Mouse (Mus musculus) heart, postnatal 10 days (tissue): Measurements from ENCODE around the gene Pyroxd2. TPM values are rescaled to one million over a fixed set of nuclear protein-coding genes. Genes with fewer than 3 reads are reported as not detected.

Experiments used
- DNase-seq, 2 experiments: peaks; one replicate each; pipeline ENCODE4 v3.0.0; 2021
- intact Hi-C: fragments of 180-260 bp; cut with DNase I; formaldehyde crosslinking; loops from one replicate; pipeline ENCODE4 v1.15.1; 2025
- total RNA-seq, 2 experiments: library from RNA; stranded (reverse); gene quantifications; 2 replicates each; pipeline ENCODE4 v1.2.3; 2021

The Pyroxd2 gene
- total RNA-seq, 2 experiments from 2014 or later = 7.3 to 7.5 TPM

- DNase-seq = no peak
- intact Hi-C loops = loop anchor here (5.0 kb wide), 1 partner anchor 429 kb away; no protein-coding TSS in a partner anchor
These were observed 5.9 kb downstream of the Pyroxd2 start for GRCm38 (mm10) chr19:42746702-42747101.

- intact Hi-C loops = loop anchor here (2.0 to 5.0 kb wide), 2 partner anchors 85 to 429 kb away; no protein-coding TSS in a partner anchor
- DNase-seq = no peak
These were observed 6.7 kb downstream of the Pyroxd2 start for GRCm38 (mm10) chr19:42745869-42746224.

- DNase-seq = no peak
- intact Hi-C loops = loop anchor here (2.0 to 5.0 kb wide), 2 partner anchors 84 to 428 kb away; no protein-coding TSS in a partner anchor
These were observed 7.3 kb downstream of the Pyroxd2 start for GRCm38 (mm10) chr19:42745084-42745868.

DNA sequence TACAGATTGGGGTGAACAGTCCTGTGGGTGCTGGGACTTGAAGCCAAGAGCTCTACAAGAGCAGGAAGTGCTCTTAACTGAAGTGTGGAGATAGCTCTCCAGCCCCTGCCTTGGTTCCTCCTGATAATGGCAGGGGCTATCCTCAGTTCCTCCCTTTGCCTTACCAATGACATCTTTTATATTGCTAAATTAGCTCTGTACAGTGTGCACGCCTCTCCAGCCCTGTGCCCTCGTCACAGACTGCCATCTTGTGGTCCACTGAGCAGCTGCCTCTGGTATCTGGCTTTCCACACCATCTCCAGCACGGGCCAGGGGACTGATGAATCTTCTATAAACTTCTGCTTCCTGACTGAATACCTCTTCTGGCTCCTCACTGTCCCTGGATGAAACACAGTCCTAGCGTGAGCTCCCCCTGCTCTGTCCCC is 8.4 kb downstream of the Pyroxd2 start:
- peak; percentile 76 to 80 for DNase-seq
- intact Hi-C loops = loop anchor here (1.0 to 5.0 kb wide), 3 partner anchors 83 to 227 kb away; partner anchors contain the start of gene R3hcc1l

DNA sequence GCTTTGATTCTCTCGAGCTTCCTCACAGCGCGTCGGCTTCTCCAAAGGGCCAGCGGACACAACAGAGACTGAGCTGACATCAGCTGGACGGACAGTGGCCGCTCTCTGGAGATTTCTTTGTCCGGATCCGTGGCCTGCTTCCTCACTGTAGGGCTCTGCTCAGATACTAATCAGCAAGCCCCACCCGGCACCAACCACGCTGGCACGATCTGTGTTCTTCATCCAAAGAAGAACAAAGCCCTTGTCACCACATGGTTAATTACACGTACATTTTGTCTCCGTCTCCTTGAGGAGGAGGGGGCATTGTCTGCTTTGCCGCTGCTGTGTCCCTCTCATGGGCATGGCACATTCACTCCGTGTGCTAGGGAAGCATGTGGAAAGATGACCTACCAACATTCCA is 9.3 kb downstream of the Pyroxd2 start:
- no peak for DNase-seq
- intact Hi-C loops = loop anchor here (5.0 kb wide), 1 partner anchor 226 kb away; the partner anchor contains the start of gene R3hcc1l

- peak in 1 of 2 experiments; percentile 33 for DNase-seq
- intact Hi-C loops = loop anchor here (5.0 kb wide), 1 partner anchor 225 kb away; the partner anchor contains the start of gene R3hcc1l
These were observed 10.7 kb downstream of the Pyroxd2 start for GRCm38 (mm10) chr19:42741884-42742283.

DNA sequence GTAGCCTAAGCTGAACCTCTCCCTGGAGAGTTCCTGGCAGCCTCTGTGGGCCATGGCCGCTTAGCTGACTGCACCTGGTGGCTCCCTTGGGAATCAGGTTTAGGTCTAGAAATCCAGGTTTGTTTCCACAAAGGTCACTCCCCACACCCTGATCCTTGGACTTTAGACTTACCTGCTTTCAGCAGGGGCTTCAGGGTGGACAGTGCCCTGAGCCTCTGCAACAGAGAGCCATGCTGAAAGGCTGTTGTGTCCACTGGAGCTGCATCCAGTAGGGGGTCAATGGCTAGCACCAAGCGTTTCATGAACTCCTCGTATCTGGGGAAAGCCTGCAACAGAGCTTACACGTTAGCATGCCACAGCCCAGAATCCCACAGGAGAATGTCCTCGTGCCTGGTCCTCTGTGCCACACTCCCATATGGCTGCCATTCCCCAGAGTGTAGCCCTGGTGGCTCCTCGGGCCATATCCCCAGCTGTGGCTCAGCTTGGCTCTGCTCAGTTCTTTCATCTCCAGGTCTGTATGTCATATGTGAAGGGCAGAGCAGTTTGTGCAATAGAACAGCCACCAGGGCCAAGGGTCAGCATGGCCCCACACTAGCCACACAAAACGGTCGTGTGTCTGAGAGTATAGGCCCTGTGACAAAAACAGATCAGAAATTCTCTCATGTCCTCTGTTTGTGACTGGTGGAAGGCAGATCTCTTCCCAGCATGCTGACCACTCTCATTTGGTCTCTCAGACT is 12.2 kb downstream of the Pyroxd2 start:
- DNase-seq = no peak
- intact Hi-C loops = loop anchor here (5.0 kb wide), 1 partner anchor 223 kb away; the partner anchor contains the start of gene R3hcc1l

- no peak for DNase-seq
- intact Hi-C loops = loop anchor here (5.0 kb wide), 1 partner anchor 222 kb away; the partner anchor contains the start of gene R3hcc1l
These were observed 12.8 kb downstream of the Pyroxd2 start for GRCm38 (mm10) chr19:42739734-42740133.

- intact Hi-C loops = no loop called here
- DNase-seq = no peak
These were observed 14.8 kb downstream of the Pyroxd2 start for GRCm38 (mm10) chr19:42737753-42738152.

- intact Hi-C loops = no loop called here
- no peak for DNase-seq
These were observed 17.6 kb downstream of the Pyroxd2 start for GRCm38 (mm10) chr19:42734982-42735381.

GRCm38 (mm10) chr19:42727424-42727823 is 25.2 kb downstream of the Pyroxd2 start:
- DNase-seq = no peak
- intact Hi-C loops = no loop called here

DNA sequence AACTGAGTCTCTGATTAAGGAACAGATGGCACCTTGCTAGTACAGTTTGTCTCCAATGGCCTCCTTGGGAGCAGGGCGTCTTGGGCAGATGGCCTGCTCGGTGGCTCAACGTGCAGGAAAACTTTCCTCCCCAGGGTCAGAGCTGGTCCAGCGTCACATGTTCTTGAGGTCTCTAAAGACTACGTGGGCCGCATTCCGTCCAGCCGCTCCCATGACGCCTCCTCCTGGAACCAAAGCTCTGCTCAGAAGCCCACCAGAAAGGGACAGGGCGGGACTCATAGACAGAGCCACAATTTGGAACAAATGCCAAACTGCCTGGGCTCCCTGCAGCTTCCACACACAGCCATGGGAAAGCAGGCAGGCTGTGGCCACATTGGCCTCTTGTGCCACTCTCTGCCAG is 25.8 kb downstream of the Pyroxd2 start:
- no peak for DNase-seq
- intact Hi-C loops = no loop called here

GRCm38 (mm10) chr19:42725973-42726350 is 26.6 kb downstream of the Pyroxd2 start:
- intact Hi-C loops = no loop called here
- DNase-seq = no peak

DNA sequence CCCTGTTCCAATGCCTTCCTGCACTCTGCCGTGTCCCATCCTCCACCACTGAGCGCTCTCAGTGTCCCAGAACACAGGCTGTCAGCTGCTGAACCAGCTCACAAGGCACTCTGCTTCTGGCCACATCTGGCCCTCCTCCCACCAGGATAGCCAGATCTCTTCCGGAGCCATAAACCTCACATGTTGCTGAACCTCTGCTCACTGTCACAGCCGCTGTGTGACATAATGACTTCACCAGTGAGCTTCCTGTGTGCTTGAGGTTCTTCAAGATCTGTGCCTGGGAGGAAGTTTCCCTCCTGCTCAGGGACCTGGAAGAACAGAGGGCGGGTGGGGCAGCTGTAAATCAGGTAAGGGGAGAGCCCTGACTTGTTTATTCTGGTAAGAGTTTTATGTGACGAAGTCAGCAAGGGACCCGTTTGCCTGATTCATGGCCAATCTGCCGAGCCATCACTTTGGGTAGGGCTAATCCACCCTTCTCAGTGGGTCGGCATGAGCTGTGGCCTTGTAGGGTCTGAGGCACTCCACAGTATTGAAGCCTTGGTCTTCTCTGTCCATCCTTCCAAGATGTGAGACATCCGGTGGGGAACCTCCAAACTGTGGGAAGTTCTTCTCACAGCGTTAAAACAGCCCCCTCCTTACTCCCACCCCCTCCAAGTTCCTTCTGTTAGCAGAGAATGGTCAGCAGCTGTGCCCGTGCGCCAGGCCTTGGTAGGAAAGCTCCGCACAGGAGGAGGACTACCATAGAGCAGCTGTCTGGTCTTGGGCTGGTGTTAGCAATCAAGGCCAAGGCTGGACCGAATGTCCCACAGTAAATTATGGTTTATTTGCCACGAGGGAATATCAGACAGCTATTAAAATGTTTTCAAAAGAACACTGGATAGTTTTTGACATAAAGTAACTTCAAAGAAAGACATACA is 27.3 kb downstream of the Pyroxd2 start:
- intact Hi-C loops = no loop called here
- peak; percentile 39 to 47 for DNase-seq

DNA sequence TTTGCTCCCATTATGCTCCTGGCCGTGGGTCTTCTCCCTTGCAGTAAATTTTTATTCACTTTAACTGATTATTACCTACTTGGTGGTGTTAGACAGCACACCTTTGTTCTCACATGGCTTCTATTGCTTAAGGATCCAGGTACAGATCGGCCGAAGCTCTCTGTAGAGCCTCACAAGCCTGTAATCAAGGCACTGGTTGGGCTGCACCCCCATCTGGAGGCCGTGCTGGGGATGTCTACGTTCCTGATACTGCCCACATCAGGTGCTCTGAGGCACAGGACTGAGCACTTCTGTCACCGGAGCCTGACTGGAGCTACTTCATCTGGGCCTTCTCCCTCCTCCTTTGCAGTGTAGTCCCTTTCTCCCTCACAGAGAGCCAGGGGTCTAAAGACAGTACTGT is 29.3 kb downstream of the Pyroxd2 start:
- DNase-seq = no peak

DNA sequence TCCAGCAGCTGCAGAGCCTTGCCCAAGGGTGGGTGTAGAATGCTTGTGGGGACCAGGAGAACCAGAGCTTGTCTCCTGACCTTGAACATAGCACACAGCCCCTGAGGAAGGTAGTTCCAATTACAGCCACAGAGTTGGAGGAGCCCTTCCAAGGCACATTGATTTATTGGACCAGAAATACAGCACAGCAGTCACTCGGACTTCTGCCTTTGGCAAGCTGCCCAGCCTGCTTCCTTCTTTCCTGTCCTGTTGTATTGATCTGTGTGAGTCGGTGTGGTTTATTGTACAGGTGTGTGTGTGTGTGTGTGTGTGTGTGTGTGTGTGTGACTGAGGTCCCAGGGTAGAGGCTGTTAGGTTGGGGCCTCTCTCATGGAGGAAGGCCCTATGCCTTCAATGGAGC is 30.1 kb downstream of the Pyroxd2 start:
- no peak for DNase-seq
- intact Hi-C loops = no loop called here

More for the DNA sequence above, 29.3 kb downstream of the Pyroxd2 start:
- intact Hi-C loops = no loop called here

DNA sequence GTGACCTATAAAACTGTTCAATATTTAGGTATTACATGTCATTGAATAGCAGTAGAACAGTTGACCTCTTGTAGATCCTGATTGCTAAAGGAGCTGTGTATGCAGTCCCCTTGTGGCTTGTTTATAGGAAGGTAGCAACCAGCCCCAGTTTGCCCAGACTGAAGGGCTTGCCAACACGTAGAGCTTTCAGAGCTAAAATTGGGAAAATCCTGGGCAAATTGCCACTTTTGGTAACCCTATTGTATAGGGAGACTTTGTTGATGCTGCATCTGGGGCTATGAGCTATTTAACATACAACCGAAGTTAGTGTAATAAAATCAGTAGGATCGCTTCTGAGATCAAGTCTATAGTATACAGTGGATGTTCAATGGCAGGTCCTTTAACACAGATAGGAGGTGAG is 34.5 kb downstream of the Pyroxd2 start:
- DNase-seq = no peak

DNA sequence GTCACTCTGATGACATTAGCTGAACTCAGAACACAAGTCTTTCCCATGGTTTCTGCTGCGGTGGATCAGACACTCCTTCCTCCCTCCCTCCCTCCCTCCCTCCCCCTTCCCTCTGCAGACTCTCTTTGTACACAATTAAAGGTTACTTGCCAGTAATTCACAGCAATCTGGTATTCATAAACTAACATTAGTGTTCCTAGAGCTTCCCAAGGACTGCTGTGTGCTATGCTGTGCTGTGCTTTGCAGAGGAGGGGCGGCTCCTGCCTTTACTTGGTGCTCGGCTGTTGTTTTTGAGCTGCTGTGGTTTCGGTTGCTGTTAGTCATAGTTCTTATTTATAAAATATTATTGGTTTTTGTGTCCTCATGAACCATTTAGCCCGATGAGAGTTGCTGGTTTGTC is 34.9 kb downstream of the Pyroxd2 start:
- no peak for DNase-seq
- intact Hi-C loops = no loop called here

More for the DNA sequence above, 34.5 kb downstream of the Pyroxd2 start:
- intact Hi-C loops = no loop called here

DNA sequence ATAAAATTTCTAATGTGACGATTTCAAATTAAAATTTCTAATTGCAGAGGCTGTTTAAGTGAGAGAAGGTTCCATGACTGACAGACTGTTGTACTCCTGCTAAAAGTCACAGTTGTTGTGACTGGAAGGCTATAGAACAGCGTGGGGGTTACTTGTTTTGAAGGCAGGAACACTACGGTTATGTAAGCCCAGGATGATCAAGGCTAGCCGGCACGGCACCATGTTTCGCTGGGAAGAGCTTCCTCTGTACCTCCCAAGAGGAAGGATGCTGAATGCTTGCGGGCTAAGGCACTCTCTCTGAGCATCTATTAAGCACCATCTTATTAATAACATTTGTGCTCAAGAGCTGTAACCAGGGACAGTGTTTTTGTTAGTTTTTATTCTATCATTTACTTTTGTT is 36.1 kb downstream of the Pyroxd2 start:
- intact Hi-C loops = no loop called here

GRCm38 (mm10) chr19:42713770-42714169 is 38.8 kb downstream of the Pyroxd2 start:
- intact Hi-C loops = no loop called here
- DNase-seq = no peak

More for the DNA sequence above, 36.1 kb downstream of the Pyroxd2 start:
- no peak for DNase-seq
